Mouse (Mus musculus) heart, postnatal 0 days (tissue): ENCODE measurements around the gene Efnb3.

Experiments used
- CTCF ChIP-seq: IDR thresholded peaks from 2 replicates; pipeline ENCODE4 v1.5.1; 2016; ENCODE audit warnings: antibody characterized with exemption, control low read depth, low read depth
- EP300 ChIP-seq: IDR thresholded peaks from 2 replicates; pipeline ENCODE4 v1.6.1; 2016; ENCODE audit warnings: antibody characterized with exemption, low read depth

- TF ChIP-seq CTCF (peak; percentile 63), EP300 (no peak)
These were observed 15.2 kb upstream of the Efnb3 start for GRCm38 (mm10) chr11:69575220-69575619.
